Mouse (Mus musculus) liver, embryonic 11.5 days (tissue): ENCODE data around the gene Cbx5. TPM values are rescaled to one million over a fixed set of nuclear protein-coding genes. Genes with fewer than 3 reads are reported as not detected.
A peak's percentile ranks its signal among the peaks of the same experiment; 100 is the strongest.

ENCODE experiments used
- ATAC-seq: fragments of 200-750 bp; cut with Nextera tagmentation; replicated peaks from 2 replicates; pipeline ENCODE4 v1.8.0; 2017; ENCODE audit warnings: moderate number of reproducible peaks, mild to moderate bottlenecking, moderate TSS enrichment, moderate library complexity; ENCODE audit not compliant: low FRiP score
- DNase-seq: peaks from one replicate; pipeline ENCODE4 v3.0.0-alpha.2; 2017; ENCODE audit warnings: low spot score
- H3K27ac ChIP-seq: fragments of 300-500 bp; sonication (generic); 2 replicates; pipeline ENCODE4 v1.5.1; 2014; ENCODE audit warnings: mild to moderate bottlenecking, low read depth, low read length, control low read depth
- H3K27me3 ChIP-seq: fragments of 300-500 bp; sonication (generic); replicated peaks from 2 replicates; pipeline ENCODE4 v1.6.1; 2014; ENCODE audit warnings: low read length, mixed read lengths; ENCODE audit not compliant: control insufficient read depth, insufficient read depth
- H3K36me3 ChIP-seq: fragments of 300-500 bp; sonication (generic); 2 replicates; pipeline ENCODE4 v1.6.1; 2014; ENCODE audit warnings: mild to moderate bottlenecking, low read length, moderate library complexity, mixed read lengths; ENCODE audit not compliant: control insufficient read depth, insufficient read depth
- H3K4me1 ChIP-seq: fragments of 300-500 bp; sonication (generic); replicated peaks from 2 replicates; pipeline ENCODE4 v1.6.1; 2014; ENCODE audit warnings: low read length, mixed read lengths; ENCODE audit not compliant: control insufficient read depth, insufficient read depth
- H3K4me2 ChIP-seq: fragments of 300-500 bp; sonication (generic); 2 replicates; pipeline ENCODE4 v1.6.1; 2014; ENCODE audit warnings: mild to moderate bottlenecking, control low read depth, moderate library complexity
- H3K4me3 ChIP-seq: fragments of 300-500 bp; sonication (generic); 2 replicates; pipeline ENCODE4 v1.5.1; 2014; ENCODE audit warnings: low read depth, low read length, control low read depth
- H3K9ac ChIP-seq: fragments of 300-500 bp; sonication (generic); 2 replicates; pipeline ENCODE4 v1.6.1; 2014; ENCODE audit warnings: low read depth, low read length, control low read depth
- H3K9me3 ChIP-seq: fragments of 300-500 bp; sonication (generic); 2 replicates; pipeline ENCODE4 v1.6.1; 2016; ENCODE audit warnings: low read length, inconsistent platforms, mixed read lengths; ENCODE audit not compliant: control insufficient read depth
- WGBS: fragments of 180-500 bp; shearing (Covaris S2); extraction: QIAGEN DNeasy Blood & Tissue Kit; methylation state at CpG from one replicate; pipeline ENCODE4 v1.1.7; 2014; 5-methylcytosine and 5-hydroxymethylcytosine counted together
- polyA plus RNA-seq: library from polyadenylated mRNA; unstranded; fragments of >200 nt; fragmentation: Nextera tagmentation; extraction: Ambion mirVana; gene quantifications from 2 replicates; pipeline ENCODE4 v1.2.1, GENCODE M21; 2014

Gene Cbx5
- polyA plus RNA-seq, 1 experiment from 2014 or later = 116 TPM

DNA sequence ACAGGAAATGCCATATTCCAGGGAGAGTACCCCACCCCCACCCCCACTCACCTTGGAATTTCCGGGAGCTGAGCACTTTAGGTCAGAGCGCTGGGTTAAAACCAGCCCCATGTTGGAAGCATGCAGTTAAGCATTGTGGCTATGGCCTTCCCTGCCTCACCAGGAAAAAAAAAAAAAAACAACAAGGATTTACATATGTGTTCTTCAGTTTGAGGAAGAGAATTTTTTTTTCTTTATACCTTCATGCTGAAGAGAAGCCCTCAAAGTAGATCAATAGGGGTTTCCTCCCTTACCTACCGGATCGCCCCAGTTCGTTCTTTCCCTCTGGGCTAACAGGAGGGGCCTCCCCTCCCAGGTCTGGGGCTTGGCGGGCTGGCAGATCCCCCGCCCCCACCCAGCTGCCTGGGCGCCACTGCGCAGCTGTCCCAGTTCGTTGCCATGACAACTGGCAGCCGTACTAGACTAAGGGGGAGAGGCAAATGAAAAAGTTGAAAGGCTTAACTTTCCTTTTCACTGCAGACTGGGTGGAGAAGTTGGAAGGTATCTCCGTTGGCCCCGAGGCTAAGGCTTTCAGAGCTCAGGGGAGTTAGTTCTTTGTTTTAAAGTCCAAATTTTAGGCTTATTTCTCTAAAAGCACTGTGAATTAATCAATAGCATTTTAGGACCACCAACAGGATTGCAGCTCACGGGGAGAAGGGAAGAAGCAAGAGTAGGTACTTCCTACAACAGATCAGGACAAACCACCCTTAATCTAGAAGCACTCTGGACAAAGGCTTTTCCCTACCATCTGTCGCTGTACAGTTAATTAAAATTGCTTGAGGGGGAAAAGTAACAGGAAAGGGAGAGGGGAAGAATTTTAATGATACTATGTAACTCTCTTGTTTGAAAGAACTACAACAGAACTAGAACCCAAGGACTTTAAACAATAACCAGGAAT lies 24.4 kb downstream of the Cbx5 start:
- peak overlapping the region; percentile 67 for H3K4me2 ChIP-seq
- no peaks in the 10 kb centered on the region for H3K27me3 ChIP-seq
- ATAC-seq = peak; percentile 84
- peaks cover 21% of the 10 kb centered on the region for H3K36me3 ChIP-seq
- peak overlapping the region; percentile 30 for H3K27ac ChIP-seq
- H3K9ac ChIP-seq = peak overlapping the region; percentile 31; the same call in 1 of the 2 replicates
- H3K4me3 ChIP-seq = peak overlapping the region; percentile 35
- peak; percentile 80 for DNase-seq
- H3K9me3 ChIP-seq = no peaks in the 10 kb centered on the region
- 3% methylated on average over 15 of the region's 15 CpGs for WGBS
- H3K4me1 ChIP-seq = peaks cover 31% of the 10 kb centered on the region

DNA sequence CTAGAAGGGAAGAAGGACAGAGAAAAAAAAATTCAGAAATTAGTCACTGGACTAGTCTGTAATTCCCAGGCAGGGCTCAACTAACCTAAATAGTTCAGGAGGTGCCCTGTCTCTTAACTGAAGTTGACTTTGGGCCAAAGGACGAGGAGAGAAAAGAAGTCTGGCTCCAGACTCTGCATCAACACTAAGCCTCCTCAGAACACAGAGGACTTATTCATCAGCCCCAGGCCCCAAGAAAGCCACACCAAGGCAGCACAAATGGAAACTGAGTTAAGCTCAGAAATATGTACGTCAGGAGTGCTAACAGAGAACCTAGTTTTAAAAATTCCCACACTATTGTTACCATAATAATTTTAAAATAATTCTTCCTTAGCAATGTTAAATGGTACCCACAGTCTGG lies 25.5 kb downstream of the Cbx5 start:
- Histone ChIP-seq H3K9ac (no peak overlapping the region), H3K4me1 (peaks cover 31% of the 10 kb centered on the region), H3K27me3 (no peaks in the 10 kb centered on the region), H3K36me3 (peaks cover 26% of the 10 kb centered on the region), H3K27ac (no peak overlapping the region), H3K9me3 (no peaks in the 10 kb centered on the region), H3K4me2 (peak overlapping the region; percentile 53), H3K4me3 (0 out of 2 replicates have a peak overlapping the region, but pooled peaks have one; percentile 5)
- no peak for ATAC-seq
- DNase-seq = no peak
- WGBS = 70% methylated on average over 2 of the region's 2 CpGs

DNA sequence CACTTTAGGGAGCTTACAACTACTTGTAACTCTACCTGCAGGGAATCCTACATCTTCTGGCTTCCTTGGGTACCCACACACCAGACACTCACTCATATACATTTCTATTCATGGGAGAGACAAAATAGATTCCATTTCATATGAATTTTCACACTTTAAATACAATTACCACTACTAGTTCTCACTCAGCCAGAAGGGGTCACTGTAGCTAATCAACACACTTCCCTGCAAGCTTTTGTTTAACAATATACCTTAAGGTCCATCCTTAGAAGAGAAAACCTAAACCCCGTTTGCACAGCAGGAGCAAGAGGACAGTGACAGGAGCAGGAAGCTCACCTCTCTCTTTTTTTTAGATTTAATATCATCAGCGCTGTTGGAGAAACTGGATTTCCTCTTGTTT lies 34.5 kb downstream of the Cbx5 start:
- WGBS = 73% methylated on average over 2 of the region's 2 CpGs
- ATAC-seq (no peak), DNase-seq (no peak)
- Histone ChIP-seq H3K36me3 (peaks cover 23% of the 10 kb centered on the region; the same call in 1 of the 2 replicates), H3K27ac (no peak overlapping the region), H3K4me2 (no peak overlapping the region), H3K4me3 (no peak overlapping the region), H3K27me3 (no peaks in the 10 kb centered on the region), H3K9ac (no peak overlapping the region), H3K9me3 (no peaks in the 10 kb centered on the region), H3K4me1 (no peaks in the 10 kb centered on the region)

DNA sequence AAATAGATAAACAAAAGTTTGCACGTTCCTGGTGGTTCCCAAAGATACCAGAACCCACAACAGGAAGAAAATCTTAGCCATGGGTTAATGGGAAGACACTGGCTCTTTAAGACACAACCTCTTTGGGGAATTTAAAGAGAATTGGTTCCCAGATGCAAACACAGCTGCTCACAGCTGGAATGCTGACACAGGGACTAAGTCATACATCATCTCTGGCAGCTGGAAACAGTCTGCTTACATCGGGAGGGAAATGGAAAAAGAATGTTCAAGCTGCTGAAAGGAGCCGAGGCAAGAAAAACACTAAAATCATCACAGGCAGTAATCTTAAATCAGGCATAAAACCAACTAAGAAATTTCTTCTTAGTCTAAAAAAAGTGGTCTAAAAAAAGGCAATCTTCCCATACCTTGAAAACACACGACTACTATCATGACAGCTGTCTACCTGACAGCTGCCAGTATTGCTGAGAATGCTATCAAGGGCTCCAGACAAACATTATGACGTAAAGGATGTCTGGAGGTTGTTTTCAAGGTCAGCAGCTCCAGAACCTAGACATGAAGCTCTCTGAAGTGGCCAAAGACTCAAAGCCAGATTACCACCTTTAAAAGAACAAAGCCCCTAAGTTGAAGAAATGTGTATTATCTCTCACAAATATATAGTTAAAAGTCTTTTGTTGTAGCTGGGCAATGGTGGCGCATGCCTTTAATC lies 37.4 kb downstream of the Cbx5 start:
- WGBS = 66% methylated on average over 6 of the region's 6 CpGs
- H3K9ac ChIP-seq = no peak overlapping the region
- H3K36me3 ChIP-seq = peaks cover 41% of the 10 kb centered on the region
- H3K27me3 ChIP-seq = no peaks in the 10 kb centered on the region
- H3K27ac ChIP-seq = no peak overlapping the region
- no peak overlapping the region for H3K4me2 ChIP-seq
- ATAC-seq (no peak), DNase-seq (no peak)
- H3K4me3 ChIP-seq = no peak overlapping the region
- no peaks in the 10 kb centered on the region for H3K9me3 ChIP-seq
- no peaks in the 10 kb centered on the region for H3K4me1 ChIP-seq

DNA sequence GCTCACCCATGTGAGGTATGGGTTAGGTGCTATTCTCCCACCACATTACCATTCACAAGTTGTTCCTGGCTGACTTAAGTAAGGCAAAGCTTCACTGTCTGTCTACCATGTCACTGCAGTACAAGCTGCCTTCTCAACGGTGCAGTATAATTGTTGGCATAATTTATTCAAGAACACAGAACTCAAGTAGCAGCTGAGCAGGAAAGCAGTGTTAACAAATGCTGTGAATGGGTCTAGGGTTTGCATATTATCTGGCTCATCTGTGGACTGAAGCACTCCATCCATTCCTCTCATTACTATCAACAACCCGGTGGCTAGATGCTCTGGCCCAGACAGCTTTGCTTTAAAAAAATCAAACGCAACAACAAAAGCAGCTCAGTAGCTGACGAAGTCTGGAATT lies 41.8 kb downstream of the Cbx5 start:
- no peaks in the 10 kb centered on the region for H3K4me1 ChIP-seq
- no peak overlapping the region for H3K9ac ChIP-seq
- H3K4me3 ChIP-seq = no peak overlapping the region
- H3K4me2 ChIP-seq = no peak overlapping the region
- 91% methylated on average over 4 of the region's 4 CpGs for WGBS
- H3K27ac ChIP-seq = no peak overlapping the region
- no peak for DNase-seq
- H3K9me3 ChIP-seq = no peaks in the 10 kb centered on the region
- no peaks in the 10 kb centered on the region for H3K27me3 ChIP-seq
- ATAC-seq = no peak
- H3K36me3 ChIP-seq = peaks cover 26% of the 10 kb centered on the region

DNA sequence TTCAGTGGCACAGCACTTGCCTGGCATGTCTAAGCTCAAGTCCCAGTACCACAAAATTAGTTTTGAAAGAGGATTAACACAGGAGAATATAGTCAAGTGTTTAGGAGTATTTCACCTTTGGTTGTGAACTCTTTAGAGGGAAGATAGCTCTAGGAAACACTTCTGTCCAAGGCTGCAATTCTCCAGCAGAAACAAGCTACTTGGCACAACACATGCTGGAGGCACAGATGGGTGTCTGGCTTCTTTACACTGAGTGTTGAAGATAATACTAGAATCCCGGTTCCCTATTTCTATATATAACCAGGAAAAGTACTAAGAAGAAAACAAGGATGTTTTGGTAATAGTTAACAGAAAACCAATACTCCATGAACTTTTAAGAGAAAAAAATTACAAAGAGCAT lies 42.8 kb downstream of the Cbx5 start:
- H3K4me2 ChIP-seq = no peak overlapping the region
- ATAC-seq (no peak), DNase-seq (no peak)
- no peak overlapping the region for H3K27ac ChIP-seq
- H3K4me3 ChIP-seq = no peak overlapping the region
- H3K36me3 ChIP-seq = peaks cover 30% of the 10 kb centered on the region
- H3K27me3 ChIP-seq = no peaks in the 10 kb centered on the region
- H3K9me3 ChIP-seq = no peaks in the 10 kb centered on the region
- no peaks in the 10 kb centered on the region for H3K4me1 ChIP-seq
- H3K9ac ChIP-seq = no peak overlapping the region
- WGBS = 83% methylated on average over 1 of the region's 1 CpGs

DNA sequence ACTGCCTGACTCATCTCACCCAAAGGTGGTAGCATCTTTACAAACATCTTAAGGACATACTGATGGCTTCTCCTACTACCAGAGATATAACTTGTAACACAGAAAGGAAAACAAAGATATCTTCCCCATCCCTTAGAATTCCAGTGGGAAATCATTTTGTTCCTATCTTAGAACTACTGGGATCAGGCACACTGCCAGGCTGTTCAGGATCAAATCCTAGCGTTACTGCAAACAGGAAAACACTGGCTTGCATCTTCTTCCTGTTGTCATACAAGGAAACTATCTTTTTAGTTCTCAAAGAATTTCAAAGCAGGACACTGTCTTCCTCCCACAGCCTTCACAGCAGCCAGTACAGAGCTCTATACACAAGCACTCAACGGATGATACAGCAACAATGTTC lies 46.0 kb downstream of the Cbx5 start:
- H3K36me3 ChIP-seq = peaks cover 19% of the 10 kb centered on the region
- ATAC-seq = no peak
- H3K4me2 ChIP-seq = no peak overlapping the region
- no peaks in the 10 kb centered on the region for H3K4me1 ChIP-seq
- no peak overlapping the region for H3K27ac ChIP-seq
- no peaks in the 10 kb centered on the region for H3K9me3 ChIP-seq
- H3K27me3 ChIP-seq = no peaks in the 10 kb centered on the region
- WGBS = 71% methylated on average over 2 of the region's 2 CpGs
- DNase-seq = no peak
- no peak overlapping the region for H3K9ac ChIP-seq
- no peak overlapping the region for H3K4me3 ChIP-seq

DNA sequence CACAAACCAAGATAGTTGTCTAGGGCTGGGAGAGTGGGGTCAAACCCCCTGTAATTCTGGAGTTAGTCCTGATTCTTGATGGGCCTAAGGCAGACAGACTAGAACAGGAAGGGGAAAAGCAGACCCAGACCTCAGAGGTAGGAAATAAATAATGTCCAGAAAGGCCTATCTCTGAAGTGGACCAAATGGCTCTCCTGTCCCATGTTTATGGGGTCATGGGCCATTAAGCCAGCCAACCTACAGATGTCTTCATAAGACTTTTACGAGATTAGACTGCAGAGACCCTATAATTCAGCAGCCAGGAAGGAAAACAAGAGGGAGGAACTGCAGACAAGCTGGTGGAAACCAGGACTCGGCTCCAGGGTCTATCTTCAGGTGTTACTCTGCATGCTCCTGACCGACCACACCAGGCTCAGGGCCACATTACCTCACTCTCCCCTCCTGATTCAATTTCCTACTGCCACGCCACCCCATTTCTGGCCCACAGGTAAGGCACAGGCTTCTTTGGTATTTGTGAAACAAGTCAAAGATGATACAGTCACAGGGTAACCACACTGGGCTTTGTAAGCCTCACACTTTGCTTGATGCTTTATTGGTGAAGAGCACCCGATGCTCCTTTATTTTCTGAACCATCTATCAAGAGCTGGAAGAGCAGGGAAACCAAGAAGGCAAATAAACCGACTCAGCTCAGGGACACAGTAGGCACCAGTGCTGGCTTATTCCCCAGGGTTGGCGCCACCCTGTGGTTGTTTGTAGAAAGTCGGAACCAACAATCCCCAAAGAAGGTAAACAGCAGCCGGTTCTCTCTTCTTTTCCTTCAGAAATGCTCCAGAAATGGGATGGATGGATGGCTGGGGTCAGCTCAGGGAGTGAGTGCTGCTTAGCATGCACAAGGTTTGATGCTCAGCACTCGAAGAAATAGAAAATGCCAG lies 48.8 kb downstream of the Cbx5 start:
- no peak; the same call in 1 of the 2 replicates for ATAC-seq
- H3K4me1 ChIP-seq = no peaks in the 10 kb centered on the region
- H3K4me2 ChIP-seq = no peak overlapping the region
- H3K9me3 ChIP-seq = no peaks in the 10 kb centered on the region
- no peak for DNase-seq
- H3K36me3 ChIP-seq = peaks cover 6% of the 10 kb centered on the region
- H3K27me3 ChIP-seq = no peaks in the 10 kb centered on the region
- H3K4me3 ChIP-seq = no peak overlapping the region
- 59% methylated on average over 10 of the region's 10 CpGs for WGBS
- no peak overlapping the region for H3K27ac ChIP-seq
- H3K9ac ChIP-seq = no peak overlapping the region
